Mouse (Mus musculus): ENCODE results near the gene Wrnip1. TPM values are rescaled to one million over a fixed set of nuclear protein-coding genes. Genes with fewer than 3 reads are reported as not detected.

Wrnip1 gene
- total RNA-seq, 2 experiments from 2014 or later = 22.3 to 45.8 TPM

DNA sequence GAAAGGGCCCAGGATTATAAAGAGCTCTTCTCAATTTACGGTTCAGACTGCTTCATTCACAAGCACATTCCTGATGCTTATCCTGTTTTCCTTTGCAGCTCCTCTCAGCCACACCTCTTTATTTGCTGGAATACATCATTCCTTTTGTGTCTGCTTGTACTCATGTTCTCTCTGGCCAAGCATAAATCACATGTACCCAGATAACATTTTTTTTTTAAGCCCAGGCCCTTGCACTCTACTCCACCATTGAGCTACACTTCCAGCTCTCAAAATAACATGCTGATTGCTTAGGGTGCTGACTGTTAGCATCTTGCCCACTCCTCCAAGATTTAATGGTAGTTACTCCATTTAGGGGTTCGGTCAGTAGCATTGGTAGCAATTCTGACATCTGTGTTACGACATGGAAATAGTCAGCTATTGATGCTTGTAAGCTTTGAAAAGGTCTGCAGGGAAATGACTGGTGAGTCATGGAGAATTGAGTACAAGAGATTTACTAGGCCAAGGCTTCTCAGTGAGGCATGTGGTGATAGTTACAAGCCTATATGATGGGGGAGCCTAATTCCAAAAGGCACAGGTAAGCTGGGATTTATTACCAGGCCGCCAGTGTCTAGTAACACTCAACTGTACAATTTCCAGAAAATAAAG lies 2.0 kb downstream of the Wrnip1 start:
- no peak for ATAC-seq (replicated peaks; ENCODE audit: low FRiP score, low TSS enrichment, poor library complexity, severe bottlenecking)

DNA sequence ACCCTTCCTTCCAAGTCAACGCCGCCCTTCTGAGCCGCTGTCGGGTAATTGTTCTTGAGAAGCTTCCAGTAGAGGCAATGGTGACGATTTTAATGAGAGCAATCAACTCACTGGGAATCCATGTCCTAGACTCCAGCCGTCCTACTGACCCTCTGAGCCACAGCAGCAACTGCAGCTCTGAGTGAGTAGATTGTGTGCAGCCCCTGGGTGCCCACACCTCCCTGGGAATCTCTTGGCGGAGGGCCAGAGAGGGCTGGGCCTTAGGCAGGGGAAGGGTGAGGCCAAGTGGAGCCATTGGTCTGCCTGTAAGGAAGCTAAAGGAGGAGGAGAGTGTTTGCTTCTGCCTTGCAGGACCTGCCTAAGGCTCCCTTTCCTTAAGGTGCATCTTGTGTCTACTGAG lies 5.0 kb downstream of the Wrnip1 start:
- no peak for ATAC-seq (replicated peaks; ENCODE audit: low FRiP score, low TSS enrichment, poor library complexity, severe bottlenecking)

DNA sequence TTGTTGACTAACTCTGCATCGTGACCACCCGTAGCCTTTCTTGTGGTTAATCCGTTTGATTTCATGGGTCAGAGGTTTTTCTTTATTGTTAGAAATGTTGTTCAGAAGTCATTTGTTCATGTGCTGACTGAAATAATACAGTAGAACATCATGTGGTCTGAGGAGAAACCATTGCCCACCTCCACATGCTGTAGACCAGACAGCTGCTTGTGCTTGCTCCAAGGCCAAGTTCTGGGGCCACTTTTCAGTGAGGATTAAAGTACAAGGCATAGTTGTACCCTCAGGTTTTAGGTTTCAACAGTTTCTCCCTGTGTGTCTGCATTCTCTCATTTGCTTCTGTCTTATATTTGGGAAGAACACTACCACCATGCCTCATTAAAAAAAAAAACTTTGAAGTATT lies 5.8 kb downstream of the Wrnip1 start:
- no peak for ATAC-seq (replicated peaks; ENCODE audit: low FRiP score, low TSS enrichment, poor library complexity, severe bottlenecking)

DNA sequence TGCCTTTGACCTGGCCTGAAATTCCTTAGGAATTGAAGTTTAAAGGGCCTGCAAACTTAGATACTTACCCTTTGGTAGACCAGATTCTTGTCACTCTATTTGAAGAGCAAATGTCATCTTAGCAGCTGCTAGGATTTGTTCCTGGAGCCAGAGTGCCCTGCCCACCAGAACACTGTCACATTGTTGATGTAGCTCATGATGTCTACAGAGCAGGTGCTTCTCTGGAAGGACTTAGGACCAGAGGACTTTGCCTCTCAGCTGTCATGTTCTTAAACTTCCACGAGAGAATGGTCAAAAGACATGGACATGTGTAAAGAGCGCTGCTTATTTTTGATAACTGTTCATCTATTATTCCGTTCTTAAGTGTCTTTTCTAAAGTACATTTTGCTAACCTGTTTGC lies 17.4 kb downstream of the Wrnip1 start:
- ATAC-seq (replicated peaks; ENCODE audit: low FRiP score, low TSS enrichment, poor library complexity, severe bottlenecking) = no peak

DNA sequence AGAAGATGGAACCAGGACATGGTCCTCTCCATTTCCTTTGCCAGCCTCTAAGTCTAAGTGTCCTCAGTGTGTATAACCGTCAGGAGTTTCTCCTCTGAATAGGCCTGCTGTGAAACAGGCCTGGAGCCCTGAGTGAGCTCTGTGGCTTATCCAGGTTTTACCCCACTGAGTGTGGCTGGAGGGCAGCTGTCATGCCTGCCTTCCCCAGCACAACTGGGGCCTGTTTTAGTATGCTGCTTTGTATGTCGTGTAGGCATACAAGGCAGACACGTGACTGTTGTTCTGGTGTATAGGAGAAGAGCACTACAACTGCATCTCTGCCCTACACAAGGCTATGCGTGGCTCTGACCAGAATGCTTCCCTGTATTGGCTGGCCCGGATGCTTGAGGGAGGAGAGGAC lies 18.1 kb downstream of the Wrnip1 start:
- ATAC-seq (replicated peaks; ENCODE audit: low FRiP score, low TSS enrichment, poor library complexity, severe bottlenecking) = no peak

DNA sequence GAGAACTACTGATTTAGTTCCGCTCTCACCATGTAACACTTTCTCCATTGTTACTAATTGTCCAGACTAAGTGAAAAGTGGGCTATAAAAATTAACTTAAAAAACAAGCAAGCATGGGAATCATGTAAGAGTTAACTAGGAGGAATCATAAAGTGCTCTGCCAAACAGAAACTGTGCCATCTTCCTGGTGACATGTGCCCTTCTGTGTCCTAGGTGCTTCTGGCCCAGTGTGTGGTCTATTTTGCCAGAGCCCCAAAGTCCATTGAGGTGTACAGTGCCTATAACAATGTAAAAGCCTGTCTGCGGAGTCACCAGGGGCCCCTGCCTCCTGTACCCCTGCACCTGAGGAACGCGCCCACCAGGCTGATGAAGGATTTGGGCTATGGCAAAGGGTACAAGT lies 19.8 kb downstream of the Wrnip1 start:
- no peak for ATAC-seq (replicated peaks; ENCODE audit: low FRiP score, low TSS enrichment, poor library complexity, severe bottlenecking)

DNA sequence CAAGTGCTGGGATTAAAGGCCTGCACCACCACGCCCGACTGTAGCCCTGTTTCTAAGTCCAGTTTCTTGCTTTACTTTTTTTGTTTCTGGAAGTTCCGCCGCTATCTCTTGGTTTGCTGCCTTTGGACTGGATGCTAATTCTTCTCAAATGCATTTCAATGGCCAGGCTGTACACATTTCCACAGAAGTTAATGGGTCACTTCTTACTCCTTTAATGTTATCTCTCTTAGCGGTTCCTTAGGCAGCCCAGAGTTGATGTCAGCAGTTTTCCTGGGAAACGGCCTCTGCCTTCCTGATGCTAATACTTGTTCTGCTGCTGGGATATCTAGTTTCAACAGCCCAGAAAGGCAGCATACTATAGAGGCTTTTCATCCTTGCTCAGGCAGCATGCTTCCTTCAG lies 21.3 kb downstream of the Wrnip1 start:
- ATAC-seq (replicated peaks; ENCODE audit: low FRiP score, low TSS enrichment, poor library complexity, severe bottlenecking) = no peak

DNA sequence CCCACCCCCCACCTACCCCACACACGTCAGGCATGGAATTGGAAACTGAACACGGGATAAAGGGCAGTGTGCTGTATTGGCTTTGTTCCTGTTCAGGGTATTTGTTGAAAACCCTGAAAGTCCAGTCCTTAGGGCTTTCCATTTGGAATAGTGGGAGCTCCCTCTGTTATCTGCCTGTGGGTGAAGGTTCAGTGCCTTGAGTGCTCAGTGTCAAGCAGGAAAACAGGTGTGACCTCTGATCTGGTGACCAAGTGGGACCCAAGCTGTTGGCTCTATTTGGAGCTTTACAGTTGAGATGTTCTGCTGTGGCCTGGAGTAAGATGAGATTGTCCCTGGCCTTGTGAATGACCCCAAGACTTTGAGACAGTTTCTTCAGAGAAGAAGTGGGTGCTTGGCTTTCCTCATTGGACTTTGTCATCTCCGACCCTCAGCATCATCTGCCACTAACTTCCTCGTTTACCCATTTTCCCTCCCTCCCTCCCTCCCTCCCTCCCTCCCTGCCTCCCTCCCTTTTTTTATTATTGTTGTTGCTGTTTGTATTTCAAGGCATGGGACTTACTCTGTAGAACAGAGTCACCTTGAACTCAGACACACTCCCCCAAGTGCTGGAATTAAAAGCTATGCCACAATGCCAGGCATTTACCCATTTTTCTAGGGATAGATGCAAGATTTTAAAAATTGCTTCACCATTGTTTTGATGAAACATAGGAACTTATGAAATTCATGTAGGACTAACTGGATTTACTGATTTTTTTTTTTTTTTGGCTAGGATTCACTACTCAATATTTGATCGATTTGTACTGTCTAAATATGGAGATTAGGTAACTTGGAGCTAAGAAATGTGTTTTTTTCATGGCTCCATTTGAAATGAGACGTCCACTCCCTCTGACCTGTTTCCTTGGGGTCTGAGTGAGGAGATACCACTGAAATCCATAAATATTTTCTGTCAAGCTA lies 22.8 kb downstream of the Wrnip1 start:
- no peak for ATAC-seq (replicated peaks; ENCODE audit: low FRiP score, low TSS enrichment, poor library complexity, severe bottlenecking)

DNA sequence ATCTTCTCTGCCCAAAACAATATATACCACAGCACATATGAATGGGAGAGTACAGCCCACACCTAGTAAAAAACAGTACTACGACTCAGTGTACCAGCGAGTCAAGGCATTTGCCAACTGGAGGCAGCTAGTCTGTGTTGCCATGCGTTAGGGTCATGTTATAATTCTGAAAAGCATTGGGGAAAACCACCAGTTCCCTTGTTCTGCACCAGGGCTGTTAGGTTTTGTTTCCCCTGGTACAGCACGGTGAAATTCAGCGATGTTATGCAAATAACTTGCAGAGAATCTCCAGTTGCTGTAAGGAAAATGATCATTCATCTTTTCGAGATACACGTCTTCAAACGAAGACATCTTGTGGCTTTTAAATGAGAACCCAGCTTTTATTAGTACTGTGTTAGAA lies 23.7 kb downstream of the Wrnip1 start:
- ATAC-seq (replicated peaks; ENCODE audit: low FRiP score, low TSS enrichment, poor library complexity, severe bottlenecking) = no peak

DNA sequence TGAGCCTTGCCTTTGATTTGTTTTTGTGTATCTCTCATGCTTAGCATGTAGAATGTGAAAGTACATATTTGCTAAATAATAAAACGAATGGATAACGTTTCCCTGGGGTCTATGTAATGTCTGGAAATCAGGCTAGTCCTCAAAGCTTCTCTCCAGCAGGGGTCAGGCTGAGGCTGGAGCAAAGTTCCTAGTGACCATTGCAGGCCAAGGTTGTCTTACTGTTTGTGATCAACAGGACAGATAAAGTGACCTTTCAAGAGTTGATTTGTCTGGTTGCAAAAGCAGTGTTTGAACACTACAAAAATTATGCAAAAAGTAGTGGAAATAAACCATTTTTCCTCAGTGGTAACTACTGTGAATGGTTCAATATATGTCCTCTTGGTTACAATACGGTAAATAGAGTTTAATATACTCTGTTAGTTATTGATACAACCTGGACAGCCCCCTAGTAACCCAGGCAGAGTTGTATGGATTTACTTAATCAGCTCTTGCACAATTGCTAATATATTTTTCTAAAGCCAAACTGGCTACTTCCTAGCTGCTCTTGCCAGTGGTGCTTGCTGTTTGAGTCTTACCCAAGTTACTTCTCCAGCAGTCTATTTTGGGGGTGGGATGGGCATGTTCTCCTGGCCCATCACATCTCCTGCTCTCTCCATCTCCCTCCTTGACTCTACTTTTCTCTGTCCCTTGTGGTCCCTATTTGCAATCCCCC lies 25.4 kb downstream of the Wrnip1 start:
- no peak for ATAC-seq (replicated peaks; ENCODE audit: low FRiP score, low TSS enrichment, poor library complexity, severe bottlenecking)

DNA sequence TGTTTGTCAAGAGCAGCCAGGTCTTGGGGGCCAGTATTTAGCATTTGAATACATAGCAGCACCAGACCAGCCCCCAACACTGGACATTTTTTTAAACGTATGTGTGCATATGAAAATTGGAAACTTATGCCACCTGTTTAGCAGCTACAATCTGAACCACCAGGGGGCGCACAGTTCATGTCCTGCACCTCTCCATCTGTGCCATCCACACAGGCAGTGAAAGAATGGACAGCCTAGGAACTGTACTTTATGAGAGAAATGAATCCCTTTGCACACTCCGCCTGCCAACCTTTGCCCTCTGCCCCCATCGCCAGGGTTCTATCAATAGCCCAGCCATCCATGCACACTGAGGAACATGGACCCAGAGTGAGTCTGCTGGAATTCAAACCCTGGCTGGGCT lies 26.1 kb downstream of the Wrnip1 start:
- ATAC-seq (replicated peaks; ENCODE audit: low FRiP score, low TSS enrichment, poor library complexity, severe bottlenecking) = peak; percentile 76

DNA sequence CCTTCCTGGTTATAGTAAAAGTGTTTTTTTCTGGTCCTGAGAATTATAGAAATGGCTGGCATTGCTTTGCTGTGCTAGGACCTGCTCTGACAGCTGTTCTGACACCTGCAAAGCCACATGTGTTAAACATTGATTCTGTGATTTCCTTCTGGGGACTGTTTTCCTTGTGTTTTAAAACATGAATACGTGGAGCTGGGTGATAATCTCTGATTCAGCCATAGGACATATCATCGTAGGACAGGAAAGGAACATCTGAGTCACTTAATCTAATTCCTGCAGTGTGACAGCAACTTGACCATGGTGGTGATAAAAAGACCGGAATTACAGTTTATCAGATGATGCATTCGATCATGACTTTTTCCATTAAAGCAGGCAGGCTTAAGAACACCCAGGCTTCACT lies 27.0 kb downstream of the Wrnip1 start:
- peak; percentile 72 for ATAC-seq (replicated peaks; ENCODE audit: low FRiP score, low TSS enrichment, poor library complexity, severe bottlenecking)

DNA sequence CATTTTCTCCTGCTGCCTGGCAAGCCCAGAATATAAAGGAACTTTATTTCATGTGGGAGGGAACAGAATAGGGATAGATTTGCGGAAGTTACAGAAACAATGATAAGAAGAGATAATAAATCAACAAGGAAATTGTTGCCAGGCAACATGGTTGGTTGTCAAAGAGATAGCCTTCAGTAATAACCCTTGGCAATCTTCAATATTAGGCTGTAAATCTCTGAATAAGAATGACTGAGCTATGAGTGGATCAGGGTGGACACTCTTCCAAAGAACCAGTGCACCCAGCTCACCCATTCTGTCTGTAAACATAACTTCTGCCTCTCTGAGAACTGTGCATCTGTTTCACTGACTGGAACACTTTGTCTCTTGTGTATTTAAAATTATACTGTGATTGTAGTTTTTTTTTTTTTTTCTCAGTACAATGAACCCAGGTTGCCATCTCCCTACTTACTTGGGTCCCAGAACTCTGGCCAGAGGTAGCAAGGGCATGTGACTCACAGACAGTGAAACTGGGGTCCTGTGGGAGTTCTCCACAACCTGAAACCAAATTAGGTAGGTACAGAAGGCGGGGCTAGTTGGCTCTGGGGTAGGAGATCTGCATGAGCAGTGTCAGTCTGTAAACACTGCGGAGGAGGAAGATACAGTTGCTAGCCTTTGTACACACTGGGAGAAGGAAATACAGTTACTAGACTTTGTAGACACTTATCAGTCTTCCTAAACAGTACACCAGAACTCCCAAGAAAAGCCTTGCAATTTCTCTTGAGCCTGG lies 29.9 kb downstream of the Wrnip1 start:
- no peak for ATAC-seq (replicated peaks; ENCODE audit: low FRiP score, low TSS enrichment, poor library complexity, severe bottlenecking)

DNA sequence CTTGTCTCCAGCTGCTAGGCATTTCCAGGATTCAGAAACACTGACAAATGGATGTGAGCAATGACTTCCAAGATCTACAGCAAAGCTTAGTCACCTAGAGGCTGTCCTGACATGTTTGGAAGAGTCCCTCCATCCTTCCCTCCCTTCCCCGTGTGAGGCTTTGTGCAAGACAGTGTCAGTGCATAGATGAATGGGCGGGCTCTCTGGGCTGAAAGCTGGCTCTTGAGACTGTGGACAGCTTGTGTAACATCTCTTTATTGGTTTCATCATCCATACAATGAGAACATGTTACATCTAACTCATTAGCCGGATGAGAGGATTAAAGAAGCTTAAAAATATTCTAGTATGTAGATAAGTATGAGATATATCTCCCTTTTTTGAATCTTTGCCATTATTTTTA lies 30.9 kb downstream of the Wrnip1 start:
- ATAC-seq (replicated peaks; ENCODE audit: low FRiP score, low TSS enrichment, poor library complexity, severe bottlenecking) = no peak

DNA sequence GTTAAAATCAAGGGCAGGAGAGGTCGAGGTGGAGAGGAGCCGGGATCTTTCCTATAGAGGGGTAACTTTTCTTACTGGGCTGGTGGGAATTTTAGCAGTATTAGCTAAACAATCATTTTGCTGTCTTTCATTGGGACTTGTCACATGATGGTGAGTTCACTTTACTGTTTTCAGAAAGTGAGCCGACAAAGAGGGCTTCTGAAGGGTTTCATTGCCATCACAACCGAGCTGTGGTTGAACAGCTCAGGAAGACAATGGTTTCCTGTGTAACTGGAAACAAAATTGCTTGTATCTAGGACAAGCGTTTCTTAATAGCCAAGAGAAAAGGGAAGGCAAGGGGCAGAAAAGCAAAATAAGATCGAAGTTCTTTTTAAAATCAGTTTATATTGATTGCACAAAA lies 31.4 kb downstream of the Wrnip1 start:
- ATAC-seq (replicated peaks; ENCODE audit: low FRiP score, low TSS enrichment, poor library complexity, severe bottlenecking) = no peak

DNA sequence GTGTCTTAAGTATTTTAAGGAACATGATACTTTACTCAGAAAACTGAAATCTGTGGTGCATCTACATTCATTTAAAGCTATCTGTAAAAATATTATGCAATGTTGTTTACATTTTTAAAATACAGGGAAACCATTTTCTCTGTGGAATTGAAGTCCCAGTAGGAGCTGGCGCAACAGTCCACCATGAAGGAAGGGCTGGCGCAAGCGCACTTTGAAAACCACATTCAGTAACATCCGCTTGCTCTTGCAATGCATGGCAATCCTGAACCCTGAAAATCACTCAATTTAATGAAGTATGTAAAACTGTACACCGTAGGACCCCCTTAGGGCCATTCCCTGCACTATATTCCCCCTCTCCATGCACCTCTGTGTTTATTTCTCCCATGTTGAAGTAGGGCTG lies 32.7 kb downstream of the Wrnip1 start:
- ATAC-seq (replicated peaks; ENCODE audit: low FRiP score, low TSS enrichment, poor library complexity, severe bottlenecking) = no peak

DNA sequence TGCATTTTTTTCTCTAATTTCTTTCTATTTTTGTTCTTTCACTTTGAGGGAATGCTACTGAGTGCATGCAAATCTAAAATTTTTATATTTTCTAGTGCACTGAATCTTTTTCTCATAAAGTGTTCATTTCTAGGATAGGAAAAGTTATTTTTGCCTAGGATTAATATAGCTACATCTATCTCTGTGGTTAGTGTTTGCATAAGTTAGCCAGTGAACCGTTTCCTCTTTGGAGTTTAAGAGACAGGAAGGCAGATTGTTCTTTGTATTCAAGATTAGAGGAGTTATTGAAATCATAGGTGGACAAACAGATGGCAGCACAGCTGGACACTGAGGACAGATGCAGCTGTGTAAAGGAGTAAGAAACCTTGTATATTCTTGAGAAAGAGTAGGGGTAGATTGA lies 37.5 kb downstream of the Wrnip1 start:
- no peak for ATAC-seq (replicated peaks; ENCODE audit: low FRiP score, low TSS enrichment, poor library complexity, severe bottlenecking)

DNA sequence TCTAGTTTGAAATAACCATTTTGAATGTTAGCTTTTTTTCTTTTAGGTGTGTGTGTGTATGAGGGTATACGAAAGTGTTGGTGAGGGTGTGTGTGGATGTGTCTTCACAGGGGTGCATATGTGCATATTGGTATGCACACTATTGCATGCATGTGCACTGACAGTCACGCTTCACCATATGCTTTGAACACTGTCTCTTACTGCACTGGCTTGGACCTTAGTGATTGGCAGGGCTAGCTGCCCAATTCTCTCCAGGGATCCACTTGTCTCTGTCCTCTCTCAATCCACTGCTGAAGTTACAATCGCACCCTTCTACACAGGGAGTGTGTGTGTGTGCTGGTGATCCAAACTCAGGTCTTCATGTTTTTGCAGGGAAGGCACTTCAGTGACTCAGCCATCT lies 39.5 kb downstream of the Wrnip1 start:
- no peak for ATAC-seq (replicated peaks; ENCODE audit: low FRiP score, low TSS enrichment, poor library complexity, severe bottlenecking)

DNA sequence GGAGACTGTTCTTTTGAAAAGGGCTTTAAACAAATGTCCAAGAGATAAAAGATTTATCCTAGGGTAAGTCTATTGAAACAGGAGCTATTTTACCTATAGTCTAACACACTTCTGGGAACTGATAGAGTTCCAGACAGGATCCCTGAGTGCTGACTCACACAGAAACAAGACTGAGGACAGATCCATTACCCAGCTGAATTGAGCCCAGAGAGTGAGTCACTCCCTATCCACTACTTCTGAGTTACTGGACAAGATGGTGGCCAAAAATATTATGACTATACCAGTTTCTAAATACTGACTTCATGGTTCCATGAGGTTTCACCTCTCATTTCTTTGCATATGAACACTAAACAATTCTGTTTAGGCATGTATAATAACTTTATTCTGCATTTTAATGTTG lies 44.4 kb downstream of the Wrnip1 start:
- ATAC-seq (replicated peaks; ENCODE audit: low FRiP score, low TSS enrichment, poor library complexity, severe bottlenecking) = no peak

DNA sequence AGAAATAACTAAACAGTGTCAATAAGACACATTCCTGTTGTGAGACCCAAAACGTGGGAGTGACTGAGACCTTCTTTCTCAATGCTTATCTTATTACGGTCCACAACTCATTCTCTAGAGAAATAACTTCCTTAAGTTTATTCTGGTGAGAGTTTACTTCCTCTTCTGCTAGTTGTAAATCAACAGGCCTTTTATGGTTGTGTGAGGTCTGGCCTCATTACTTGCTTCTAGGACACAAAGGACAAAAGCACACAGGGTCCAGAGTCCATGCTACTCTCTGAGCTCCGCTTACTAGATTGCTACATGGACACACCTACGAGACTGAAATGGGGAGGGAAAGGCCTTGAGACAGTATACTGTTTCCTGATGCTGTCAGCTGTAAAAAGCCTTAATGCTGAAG lies 47.3 kb downstream of the Wrnip1 start:
- ATAC-seq (replicated peaks; ENCODE audit: low FRiP score, low TSS enrichment, poor library complexity, severe bottlenecking) = no peak
